Mouse (Mus musculus) testis, adult 2 months (tissue): Measurements from ENCODE around the gene Cela2a. TPM values are rescaled to one million over a fixed set of nuclear protein-coding genes. Genes with fewer than 3 reads are reported as not detected.

ENCODE experiments used
- H3K27ac ChIP-seq: fragments of 200-500 bp; 2 replicates; pipeline ENCODE4 v1.5.1; 2012; ENCODE audit warnings: low read depth, low read length; ENCODE audit not compliant: control insufficient read depth, insufficient read depth
- H3K27me3 ChIP-seq: fragments of 200-500 bp; 2 replicates; pipeline ENCODE4 v1.6.1; 2012; ENCODE audit warnings: mild to moderate bottlenecking, low read length, moderate library complexity; ENCODE audit not compliant: control insufficient read depth, insufficient read depth
- H3K36me3 ChIP-seq: fragments of 200-500 bp; 2 replicates; pipeline ENCODE4 v1.6.1; 2012; ENCODE audit warnings: mild to moderate bottlenecking, low read length; ENCODE audit not compliant: control insufficient read depth, insufficient read depth
- H3K4me1 ChIP-seq: fragments of 200-500 bp; 2 replicates; pipeline ENCODE4 v1.6.1; 2012; ENCODE audit warnings: low read length; ENCODE audit not compliant: control insufficient read depth, insufficient read depth
- H3K4me3 ChIP-seq: fragments of 200-500 bp; 2 replicates; pipeline ENCODE4 v1.5.1; 2012; ENCODE audit warnings: low read depth, mild to moderate bottlenecking, low read length, moderate library complexity, mixed read lengths; ENCODE audit not compliant: control insufficient read depth
- CTCF ChIP-seq: fragments of 200-500 bp; IDR thresholded peaks from 2 replicates; pipeline ENCODE4 v1.5.1; 2012; ENCODE audit warnings: low read depth, mild to moderate bottlenecking, inconsistent platforms, low read length, moderate library complexity; ENCODE audit not compliant: control insufficient read depth, insufficient read depth, insufficient replicate concordance
- POLR2A ChIP-seq: fragments of 200-500 bp; IDR thresholded peaks from 2 replicates; pipeline ENCODE4 v1.6.1; 2012; ENCODE audit warnings: low read depth, mild to moderate bottlenecking, inconsistent platforms, low read length, moderate library complexity; ENCODE audit not compliant: control insufficient read depth
- polyA plus RNA-seq: library from polyadenylated mRNA; depleted of rRNA; stranded (reverse); fragments of >200 nt; gene quantifications from 2 replicates; pipeline ENCODE4 v1.2.3, GENCODE M21; 2012

Cela2a gene
- polyA plus RNA-seq, 1 experiment, result 6.5 TPM

DNA sequence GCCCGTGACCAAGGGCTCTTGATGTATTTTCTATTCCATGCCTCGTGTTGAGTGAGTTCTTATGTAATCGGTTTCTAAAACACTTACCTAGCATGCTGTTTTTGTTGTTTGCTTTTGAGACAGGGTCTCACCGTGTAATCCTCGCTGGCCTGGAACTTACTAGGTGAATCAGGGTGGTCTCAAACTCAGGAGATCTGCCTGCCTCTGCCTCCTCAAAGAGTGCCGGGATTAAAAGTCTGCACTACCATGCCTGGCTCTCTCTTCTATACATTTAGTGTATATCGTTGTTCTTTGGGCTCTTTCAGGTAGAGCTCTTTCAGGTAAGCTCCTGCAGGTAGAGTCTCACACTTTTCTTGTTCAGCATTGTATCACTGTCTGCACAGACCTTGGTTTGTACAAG, 34.5 kb downstream of the Cela2a start:
- Histone ChIP-seq H3K36me3 (no peaks in the 10 kb centered on the region; the same call in 1 of the 2 replicates), H3K4me1 (peaks cover 12% of the 10 kb centered on the region), H3K27ac (no peak overlapping the region; the same call in 1 of the 2 replicates), H3K27me3 (no peaks in the 10 kb centered on the region), H3K4me3 (peak overlapping the region; percentile 87)
- TF ChIP-seq CTCF (no peak), POLR2A (no peak)

DNA sequence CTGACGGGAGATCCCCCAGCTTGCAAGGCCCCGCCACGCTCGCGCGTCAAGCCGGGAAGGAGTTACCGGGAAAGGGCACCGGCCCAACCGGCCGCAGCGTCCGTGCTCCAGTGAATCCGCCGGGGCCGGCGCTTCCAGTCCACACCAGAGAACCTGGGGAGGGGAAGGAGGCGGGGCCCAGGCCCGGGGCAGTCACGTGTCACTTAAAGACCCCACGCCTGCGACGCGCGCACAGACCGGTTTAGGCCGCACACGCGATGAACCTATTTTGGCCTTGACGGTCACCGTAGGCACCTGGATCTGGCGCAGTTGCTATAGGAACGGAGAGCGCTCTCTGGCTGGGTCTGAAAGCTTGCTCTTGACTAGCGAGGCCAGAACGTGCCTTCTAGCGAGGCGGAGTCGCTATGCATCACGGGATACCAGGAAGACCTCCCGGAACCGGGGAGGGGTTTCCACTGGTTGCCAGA, 35.4 kb downstream of the Cela2a start, which contains the start of gene Dnajc16:
Gene Dnajc16, minus strand, starts transcription at position 408 of the 467 bp plus-strand sequence.
- Histone ChIP-seq H3K36me3 (no peaks in the 10 kb centered on the region; the same call in 1 of the 2 replicates), H3K4me3 (peak within 1 kb of the TSS; percentile 87), H3K4me1 (peaks cover 12% of the 10 kb centered on the region), H3K27me3 (no peaks in the 10 kb centered on the region), H3K27ac (peak within 1 kb of the TSS; percentile 73)
- TF ChIP-seq CTCF (no peak), POLR2A (peak; percentile 57; the same call in 1 of the 2 replicates)

DNA sequence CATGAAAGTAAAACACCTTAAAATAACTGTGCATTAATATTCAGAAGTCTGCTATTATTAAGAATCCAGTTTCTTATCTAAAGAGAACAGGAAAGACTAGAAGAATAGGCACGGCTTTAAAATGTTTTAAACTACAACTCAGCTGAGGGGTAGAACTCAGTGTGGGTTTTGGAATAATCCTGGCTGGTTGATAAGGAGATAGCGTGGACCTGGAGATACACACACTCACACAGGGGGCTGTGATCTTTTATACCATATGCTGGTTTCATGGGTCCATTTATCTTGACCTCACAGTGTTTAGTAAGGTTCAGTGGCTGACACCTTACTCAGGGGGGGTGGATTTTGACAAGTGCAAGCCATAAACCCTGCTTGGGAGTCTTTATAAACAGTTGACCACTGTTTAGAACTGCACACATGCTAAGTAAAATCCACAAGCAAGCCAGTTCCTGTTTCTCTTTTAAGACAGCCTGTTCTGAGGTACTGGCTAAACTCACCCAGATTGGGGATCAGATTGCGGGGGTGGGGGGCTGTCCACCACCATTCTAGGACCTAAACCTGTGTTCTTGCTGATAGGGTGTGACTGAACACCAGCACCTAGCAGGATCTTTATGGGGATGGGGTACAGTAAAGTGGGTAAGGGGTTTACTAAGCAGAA, 36.3 kb downstream of the Cela2a start:
- Histone ChIP-seq H3K4me1 (peaks cover 12% of the 10 kb centered on the region), H3K27ac (peak overlapping the region; percentile 23), H3K4me3 (peak overlapping the region; percentile 87), H3K27me3 (no peaks in the 10 kb centered on the region), H3K36me3 (no peaks in the 10 kb centered on the region; the same call in 1 of the 2 replicates)
- TF ChIP-seq POLR2A (no peak), CTCF (no peak)

DNA sequence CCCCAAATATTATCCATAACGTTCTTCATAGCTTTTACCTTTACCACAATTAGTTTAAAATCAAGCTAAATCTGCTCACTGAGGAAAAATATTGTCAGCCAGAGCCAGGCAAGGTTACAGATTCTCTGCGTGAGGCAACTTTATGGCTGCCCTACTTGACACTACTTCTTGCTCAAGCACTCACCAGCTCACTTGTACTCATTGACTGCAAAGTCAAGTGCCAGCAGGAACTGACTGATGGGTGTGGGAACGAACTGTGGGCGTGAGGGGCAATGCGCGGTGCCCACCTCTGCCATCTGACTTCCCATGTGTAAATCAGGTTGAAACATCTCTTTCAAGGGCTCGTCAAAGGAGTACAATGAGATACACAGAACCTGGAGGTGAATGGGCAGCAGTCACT, 38.5 kb downstream of the Cela2a start:
- Histone ChIP-seq H3K4me3 (no peak overlapping the region), H3K27me3 (no peaks in the 10 kb centered on the region), H3K36me3 (no peaks in the 10 kb centered on the region; the same call in none of the 2 replicates), H3K4me1 (peaks cover 7% of the 10 kb centered on the region), H3K27ac (no peak overlapping the region)
- TF ChIP-seq CTCF, result no peak
- TF ChIP-seq POLR2A, result no peak

DNA sequence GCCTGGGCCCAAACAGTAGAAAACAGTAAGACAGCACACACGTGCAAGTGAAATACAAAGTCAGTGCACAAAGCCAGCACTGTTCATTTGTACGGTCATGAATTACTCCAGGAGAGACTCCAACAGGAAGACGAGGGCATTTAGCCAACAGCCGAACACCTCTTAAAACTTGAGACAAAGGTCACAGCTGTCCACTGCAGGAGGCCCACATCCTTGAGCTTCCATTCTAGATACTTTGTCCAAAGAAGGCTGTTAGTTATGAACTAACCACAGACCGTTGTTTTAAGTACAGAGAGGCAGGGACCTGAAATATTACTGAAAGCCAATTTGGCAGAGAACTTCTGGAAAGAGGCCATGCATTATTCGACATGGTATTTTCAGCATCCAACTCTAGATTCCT, 38.9 kb downstream of the Cela2a start:
- H3K27ac ChIP-seq, result no peak overlapping the region
- peaks cover 1% of the 10 kb centered on the region for H3K36me3 ChIP-seq

DNA sequence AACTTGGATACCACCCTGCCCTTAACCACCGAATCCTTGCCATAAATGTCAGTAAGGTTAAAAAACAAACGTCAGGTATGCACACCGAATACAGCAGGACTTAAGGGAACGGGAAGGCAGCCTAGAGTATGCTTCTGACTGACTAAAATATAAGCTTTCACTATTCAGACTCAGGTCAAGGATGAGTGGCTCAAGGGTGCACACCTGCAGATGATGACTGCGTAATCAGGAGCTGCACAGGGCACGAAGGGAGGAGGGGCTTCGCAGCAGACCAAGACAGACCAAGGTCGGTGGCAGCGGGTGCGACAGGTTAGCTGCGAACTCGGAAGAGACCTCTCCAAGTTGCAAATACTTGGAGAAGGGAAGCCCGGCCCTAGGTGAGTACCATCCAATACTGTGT, 39.8 kb downstream of the Cela2a start:
- no peak overlapping the region for H3K27ac ChIP-seq
- no peak overlapping the region for H3K4me3 ChIP-seq
- peaks cover 5% of the 10 kb centered on the region for H3K4me1 ChIP-seq
- TF ChIP-seq CTCF, result no peak
- peaks cover 1% of the 10 kb centered on the region for H3K36me3 ChIP-seq
- H3K27me3 ChIP-seq, result no peaks in the 10 kb centered on the region

More for the DNA sequence above, 38.9 kb downstream of the Cela2a start:
- TF ChIP-seq POLR2A (no peak), CTCF (no peak)
- H3K4me3 ChIP-seq, result no peak overlapping the region
- H3K4me1 ChIP-seq, result peaks cover 7% of the 10 kb centered on the region
- H3K27me3 ChIP-seq, result no peaks in the 10 kb centered on the region

GRCm38 (mm10) chr4:141784835-141785234, 41.1 kb downstream of the Cela2a start:
- Histone ChIP-seq H3K4me1 (peaks cover 2% of the 10 kb centered on the region), H3K4me3 (no peak overlapping the region), H3K27ac (no peak overlapping the region), H3K27me3 (no peaks in the 10 kb centered on the region), H3K36me3 (peaks cover 1% of the 10 kb centered on the region)
- TF ChIP-seq CTCF (no peak), POLR2A (no peak)
